Mouse (Mus musculus) spleen, adult 12 weeks (tissue): Measurements from ENCODE around the gene Psmd5.

Experiments
- DNase-seq: peaks from one replicate; pipeline ENCODE4 v3.0.0; 2022; ENCODE audit warnings: low spot score

Gene Psmd5

DNA sequence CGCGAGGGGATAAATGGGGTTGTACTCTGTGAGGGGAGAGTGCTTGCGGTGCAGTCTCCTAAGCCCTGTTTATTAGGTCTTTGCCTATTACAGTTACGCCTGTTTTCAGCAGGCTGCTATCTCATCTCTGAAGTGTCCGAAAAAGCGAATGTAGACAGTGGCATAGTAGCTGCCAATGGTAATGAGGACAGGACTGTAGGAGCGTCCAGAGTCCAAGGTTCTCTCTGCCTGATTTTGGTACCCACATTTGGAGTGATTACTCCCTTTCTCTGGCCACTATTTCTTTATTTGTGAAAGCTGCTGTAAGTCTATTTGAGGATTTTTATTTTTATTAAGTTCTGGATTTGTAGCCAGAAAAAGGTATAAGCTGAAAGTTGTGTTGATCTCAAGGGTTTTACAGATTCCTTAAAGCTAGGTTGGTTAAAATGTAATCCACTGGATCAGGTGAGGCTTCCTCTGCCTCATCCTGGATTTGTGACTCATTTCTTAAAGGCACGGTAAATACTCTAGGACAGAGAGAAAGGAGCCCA lies at the start of gene Psmd5:
Psmd5 (minus strand) TSS at position 153 of the 530 bp plus-strand sequence.
- DNase-seq: no peak

DNA sequence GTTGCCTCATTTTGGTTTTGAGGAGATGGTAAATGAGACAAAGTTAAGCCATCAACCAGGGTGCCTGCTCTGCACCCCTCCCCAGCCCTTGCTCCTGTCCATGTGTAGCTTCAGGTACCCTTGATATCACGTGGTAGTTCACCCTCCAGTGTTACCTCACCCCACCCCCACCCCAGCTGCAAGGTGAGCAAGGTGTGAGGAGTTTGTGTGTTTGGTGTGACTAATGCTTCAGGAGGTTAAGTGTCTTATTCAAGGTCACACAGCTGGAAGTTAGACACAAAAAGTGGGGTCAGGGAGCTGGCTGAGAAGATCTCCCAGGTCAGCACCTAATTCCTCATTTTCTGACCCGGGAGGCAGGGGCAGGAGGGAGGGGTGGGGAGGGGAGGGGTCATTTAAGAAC lies 48.0 kb upstream of the Psmd5 start:
- DNase-seq: no peak

- DNase-seq: no peak
Measured at GRCm38 (mm10) chr2:34920144-34920543, 45.4 kb upstream of the Psmd5 start.

DNA sequence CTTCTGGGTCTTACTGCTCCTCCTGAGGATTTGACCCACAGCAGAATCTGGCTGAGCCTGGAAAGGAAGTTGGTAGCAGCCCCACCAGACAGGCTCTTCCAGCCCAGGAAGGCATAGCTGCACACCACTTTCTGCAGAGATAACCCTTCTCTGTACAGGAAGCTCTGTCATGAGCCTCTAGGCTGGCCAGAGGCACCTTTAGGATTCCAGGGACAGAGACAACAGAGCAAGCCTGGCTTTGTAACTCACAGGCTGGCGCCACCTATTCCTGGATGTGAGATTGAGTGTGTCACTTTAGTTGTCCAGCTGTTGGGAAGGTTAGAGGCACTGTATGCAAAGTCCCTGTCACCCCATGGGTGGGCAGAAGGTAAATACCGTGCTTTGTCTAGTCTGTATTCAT lies 40.3 kb upstream of the Psmd5 start:
- no peak for DNase-seq

DNA sequence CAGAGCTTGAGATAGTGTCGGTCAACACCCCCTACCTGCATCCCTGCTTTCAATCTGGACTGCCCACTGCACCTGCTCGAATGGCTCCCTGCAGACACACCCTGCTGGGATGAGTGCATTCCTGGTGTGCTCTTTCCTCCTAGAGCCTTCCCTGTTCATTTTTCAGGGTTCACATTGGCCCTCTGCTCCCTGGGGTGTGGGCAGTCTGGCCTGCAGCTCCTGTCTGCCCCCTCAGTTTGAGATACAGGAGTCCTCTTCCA lies 40.0 kb upstream of the Psmd5 start:
- DNase-seq: no peak

- no peak for DNase-seq
Measured at GRCm38 (mm10) chr2:34914069-34914822, 39.5 kb upstream of the Psmd5 start.

GRCm38 (mm10) chr2:34913218-34914068 lies 38.7 kb upstream of the Psmd5 start, which contains the start of gene Phf19:
TSS of gene Phf19 (minus strand) at chr2:34914026.
- peak; percentile 10 for DNase-seq

GRCm38 (mm10) chr2:34912613-34913012 lies 37.8 kb upstream of the Psmd5 start:
- DNase-seq: no peak

DNA sequence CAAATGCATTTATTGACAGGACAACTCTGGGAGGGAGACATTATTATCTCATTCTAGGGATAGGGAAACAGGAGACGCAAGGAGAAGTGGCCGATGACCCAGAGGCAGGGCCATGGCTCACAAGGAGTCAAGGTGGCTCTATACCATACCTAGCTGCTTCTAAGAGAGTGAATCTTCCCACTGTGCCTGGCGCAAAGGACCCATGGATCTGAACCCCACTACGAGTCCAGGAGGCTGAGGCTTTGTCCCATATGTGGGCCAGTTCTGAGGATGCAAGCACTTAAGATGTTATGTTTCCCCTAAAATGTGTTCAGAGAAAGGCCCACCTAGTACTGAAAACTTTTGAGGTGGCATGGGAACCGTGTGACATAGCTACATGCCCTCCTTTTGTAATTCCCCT lies 37.1 kb upstream of the Psmd5 start:
- DNase-seq: no peak

- no peak for DNase-seq
Measured at GRCm38 (mm10) chr2:34909719-34910118, 35.0 kb upstream of the Psmd5 start.

- DNase-seq: peak; percentile 58
Measured at GRCm38 (mm10) chr2:34906861-34907604, 32.3 kb upstream of the Psmd5 start.

- DNase-seq: no peak
Measured at GRCm38 (mm10) chr2:34906426-34906825, 31.7 kb upstream of the Psmd5 start.

- peak; percentile 95 for DNase-seq
Measured at GRCm38 (mm10) chr2:34904849-34905542, 30.2 kb upstream of the Psmd5 start.

- no peak for DNase-seq
Measured at GRCm38 (mm10) chr2:34903652-34904405, 29.1 kb upstream of the Psmd5 start.

DNA sequence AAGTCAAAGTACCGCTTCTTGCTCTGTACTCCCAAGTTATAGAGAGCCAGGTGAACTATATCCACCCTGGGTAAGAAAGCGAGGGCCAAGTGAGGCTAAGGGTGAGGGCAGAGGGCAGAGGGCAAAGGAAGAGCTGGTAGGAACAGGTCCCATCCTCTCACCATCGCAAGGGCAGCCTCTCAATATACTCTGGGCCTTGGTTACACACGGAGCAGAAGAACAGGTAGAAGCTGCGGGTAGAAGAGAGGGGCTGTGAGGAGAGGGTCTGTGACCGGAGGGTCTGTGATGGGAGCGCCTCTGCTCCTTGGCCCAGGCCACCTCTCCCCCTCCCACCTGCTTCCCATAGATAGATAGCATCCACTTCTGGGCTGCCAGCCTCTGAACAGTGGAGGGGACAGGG lies 28.4 kb upstream of the Psmd5 start:
- DNase-seq: no peak

DNA sequence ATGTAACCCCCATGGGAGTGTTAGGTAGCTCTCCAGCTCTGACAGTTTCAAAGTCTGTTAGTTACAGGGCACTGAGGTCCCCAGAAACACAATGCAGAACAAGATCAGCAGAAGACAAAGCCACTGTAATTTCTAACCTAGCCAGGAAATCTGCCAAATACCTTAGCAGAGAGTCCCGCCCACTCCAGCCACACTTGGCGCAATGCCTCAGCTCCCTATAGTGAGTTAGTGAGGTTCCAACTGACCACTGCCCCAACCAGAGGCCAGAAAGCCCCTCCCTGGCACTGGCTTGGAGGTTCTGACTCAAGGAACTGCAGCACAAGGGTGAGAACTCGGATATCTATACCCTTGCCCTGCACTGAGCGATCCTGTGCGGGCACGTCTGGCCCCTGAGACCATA lies 28.0 kb upstream of the Psmd5 start:
- no peak for DNase-seq

DNA sequence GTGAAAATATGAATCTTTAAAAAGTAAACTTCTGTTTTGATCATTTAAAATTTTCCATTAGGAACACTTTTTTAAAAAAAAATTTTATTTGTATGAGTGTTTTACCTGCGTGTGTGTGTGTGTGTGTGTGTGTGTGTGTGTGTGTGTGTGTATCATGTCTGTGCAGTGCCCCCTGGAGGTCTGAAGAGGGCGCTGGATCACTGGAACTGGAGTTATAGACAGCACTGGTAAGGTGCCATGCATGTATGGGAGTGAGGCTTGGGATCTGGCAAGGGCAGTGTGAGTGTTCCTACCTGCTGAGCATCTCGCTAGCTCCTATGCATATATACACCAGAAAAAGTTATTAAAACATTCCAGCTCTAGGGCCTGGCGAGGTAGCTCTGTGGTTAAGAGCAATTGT lies 27.0 kb upstream of the Psmd5 start:
- no peak for DNase-seq

GRCm38 (mm10) chr2:34900412-34900811 lies 25.6 kb upstream of the Psmd5 start:
- no peak for DNase-seq

DNA sequence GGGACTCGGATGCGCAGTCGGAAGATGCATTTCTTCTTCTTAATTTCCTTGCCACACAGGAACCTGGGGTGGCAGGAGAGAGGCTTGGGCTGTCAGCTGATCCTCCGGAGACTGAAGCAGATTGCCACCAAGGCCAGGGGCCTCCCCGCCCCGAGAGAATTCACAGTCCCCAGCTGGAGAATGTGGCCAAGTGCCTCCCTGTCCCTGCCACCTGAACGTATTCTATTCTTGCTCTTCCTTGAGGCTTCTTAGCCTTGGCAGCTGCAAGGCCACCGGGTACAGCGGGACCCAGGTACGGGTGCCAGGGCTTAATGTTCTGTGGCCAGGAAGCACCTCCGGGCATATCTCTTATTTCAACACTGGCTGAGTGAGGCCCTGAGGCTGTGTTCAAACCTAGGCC lies 24.9 kb upstream of the Psmd5 start:
- no peak for DNase-seq

DNA sequence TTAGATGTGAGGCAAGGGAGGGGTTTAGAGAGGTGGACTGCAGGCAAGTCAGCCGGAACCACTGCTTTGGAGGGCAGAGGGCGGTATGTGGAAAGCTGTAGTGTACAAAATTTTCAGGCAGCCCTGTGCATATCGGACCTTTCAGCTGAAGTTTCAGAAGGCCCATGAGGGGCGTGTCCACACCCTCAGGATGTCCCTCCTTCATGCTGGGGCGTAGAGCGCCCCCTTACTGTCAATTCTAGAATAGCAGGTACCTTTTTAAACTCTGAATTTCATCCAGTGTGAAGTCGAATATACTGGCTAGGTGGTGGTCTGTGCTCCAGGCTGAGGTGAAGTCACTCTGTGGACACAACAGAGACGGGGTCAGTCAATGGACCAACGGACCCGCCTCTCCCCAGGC lies 23.1 kb upstream of the Psmd5 start:
- peak; percentile 15 for DNase-seq

- DNase-seq: no peak
Measured at GRCm38 (mm10) chr2:34896821-34897460, 22.2 kb upstream of the Psmd5 start.
